Mouse (Mus musculus) forebrain, embryonic 16.5 days (tissue): ENCODE data around the gene Evi2a. TPM values are rescaled to one million over a fixed set of nuclear protein-coding genes. Genes with fewer than 3 reads are reported as not detected.

Experiments used
- ATAC-seq: fragments of 200-750 bp; cut with Nextera tagmentation; 2 replicates; pipeline ENCODE4 v1.8.0; 2017; ENCODE audit warnings: mild to moderate bottlenecking, moderate library complexity
- H3K27ac ChIP-seq: fragments of 300-500 bp; sonication (generic); 2 replicates; pipeline ENCODE4 v1.5.1; 2014; ENCODE audit warnings: low read length, control low read depth
- H3K27me3 ChIP-seq: fragments of 300-500 bp; sonication (generic); replicated peaks from 2 replicates; pipeline ENCODE4 v1.6.1; 2014; ENCODE audit warnings: low read length; ENCODE audit not compliant: control insufficient read depth, insufficient read depth
- H3K36me3 ChIP-seq: fragments of 300-500 bp; sonication (generic); 2 replicates; pipeline ENCODE4 v1.6.1; 2014; ENCODE audit not compliant: control insufficient read depth, insufficient read depth
- H3K4me1 ChIP-seq: fragments of 300-500 bp; sonication (generic); replicated peaks from 2 replicates; pipeline ENCODE4 v1.6.1; 2014; ENCODE audit warnings: low read length; ENCODE audit not compliant: control insufficient read depth, insufficient read depth
- H3K4me2 ChIP-seq: fragments of 300-500 bp; sonication (generic); 2 replicates; pipeline ENCODE4 v1.6.1; 2014; ENCODE audit warnings: mild to moderate bottlenecking, low read length, control low read depth
- H3K4me3 ChIP-seq: fragments of 300-500 bp; sonication (generic); replicated peaks from 2 replicates; pipeline ENCODE4 v1.5.1; 2014; ENCODE audit warnings: mild to moderate bottlenecking, low read length, control low read depth
- H3K9ac ChIP-seq: fragments of 300-500 bp; sonication (generic); replicated peaks from 2 replicates; pipeline ENCODE4 v1.6.1; 2014; ENCODE audit warnings: low read depth, low read length, control low read depth
- H3K9me3 ChIP-seq: fragments of 300-500 bp; sonication (generic); 2 replicates; pipeline ENCODE4 v1.6.1; 2016; ENCODE audit warnings: low read length; ENCODE audit not compliant: control insufficient read depth
- WGBS: fragments of 180-500 bp; shearing (Covaris S2); extraction: QIAGEN DNeasy Blood & Tissue Kit; methylation state at CpG from one replicate; pipeline ENCODE4 v1.1.7; 2014; 5-methylcytosine and 5-hydroxymethylcytosine counted together
- polyA plus RNA-seq: library from polyadenylated mRNA; unstranded; fragments of >200 nt; fragmentation: Nextera tagmentation; extraction: Ambion mirVana; gene quantifications from 2 replicates; pipeline ENCODE4 v1.2.1, GENCODE M21; 2015

Evi2a gene
- 2.4 and 3.1 TPM in 2 replicates for polyA plus RNA-seq

GRCm38 (mm10) chr11:79530333-79530761, at the start of gene Evi2a, which contains the start of gene Evi2:
Gene Evi2a (minus strand): TSS chr11:79530609.
Gene Evi2 (minus strand): TSS chr11:79530589.
- Histone ChIP-seq H3K36me3 (no peaks in the 10 kb centered on the region), H3K4me1 (peaks cover 5% of the 10 kb centered on the region), H3K27me3 (no peaks in the 10 kb centered on the region), H3K9me3 (no peaks in the 10 kb centered on the region), H3K4me3 (no peak within 1 kb of the TSS), H3K9ac (no peak within 1 kb of the TSS), H3K4me2 (no peak within 1 kb of the TSS), H3K27ac (no peak within 1 kb of the TSS)
- 85% methylated on average over 7 of the region's 7 CpGs for WGBS
- no peak for ATAC-seq

- Histone ChIP-seq H3K36me3 (peaks cover 11% of the 10 kb centered on the region), H3K4me2 (no peak overlapping the region), H3K9ac (no peak overlapping the region), H3K27me3 (no peaks in the 10 kb centered on the region), H3K4me1 (no peaks in the 10 kb centered on the region), H3K9me3 (no peaks in the 10 kb centered on the region), H3K4me3 (no peak overlapping the region), H3K27ac (no peak overlapping the region)
- WGBS = 44% methylated on average over 5 of the region's 5 CpGs
- ATAC-seq = 0 out of 2 replicates have a peak, but pooled peaks have one; percentile 43
Observed at GRCm38 (mm10) chr11:79577741-79578140, 47.3 kb upstream of the Evi2a start.

- 85% methylated on average over 14 of the region's 14 CpGs for WGBS
- Histone ChIP-seq H3K4me1 (no peaks in the 10 kb centered on the region), H3K27me3 (no peaks in the 10 kb centered on the region), H3K9me3 (no peaks in the 10 kb centered on the region), H3K4me2 (no peak overlapping the region), H3K36me3 (peaks cover 13% of the 10 kb centered on the region), H3K4me3 (no peak overlapping the region), H3K9ac (no peak overlapping the region), H3K27ac (no peak overlapping the region)
- ATAC-seq = no peak
Observed at GRCm38 (mm10) chr11:79575383-79576073, 45.1 kb upstream of the Evi2a start.

- Histone ChIP-seq H3K4me3 (no peak overlapping the region), H3K9ac (no peak overlapping the region), H3K4me1 (no peaks in the 10 kb centered on the region), H3K4me2 (no peak overlapping the region), H3K36me3 (peaks cover 12% of the 10 kb centered on the region), H3K27ac (no peak overlapping the region), H3K9me3 (no peaks in the 10 kb centered on the region), H3K27me3 (no peaks in the 10 kb centered on the region)
- no peak for ATAC-seq
- WGBS = 76% methylated on average over 3 of the region's 3 CpGs
Observed at GRCm38 (mm10) chr11:79573836-79574235, 43.4 kb upstream of the Evi2a start.

GRCm38 (mm10) chr11:79570319-79570718, 39.9 kb upstream of the Evi2a start:
- Histone ChIP-seq H3K36me3 (peaks cover 25% of the 10 kb centered on the region), H3K9ac (no peak overlapping the region), H3K4me3 (no peak overlapping the region), H3K4me1 (no peaks in the 10 kb centered on the region), H3K9me3 (no peaks in the 10 kb centered on the region), H3K27ac (no peak overlapping the region), H3K4me2 (no peak overlapping the region), H3K27me3 (no peaks in the 10 kb centered on the region)
- 90% methylated on average over 2 of the region's 2 CpGs for whole genome bisulfite sequencing
- no peak for ATAC-seq

GRCm38 (mm10) chr11:79568197-79568911, 37.9 kb upstream of the Evi2a start:
- Histone ChIP-seq H3K9me3 (no peaks in the 10 kb centered on the region), H3K27me3 (no peaks in the 10 kb centered on the region), H3K27ac (no peak overlapping the region), H3K4me3 (no peak overlapping the region), H3K4me1 (no peaks in the 10 kb centered on the region), H3K4me2 (no peak overlapping the region), H3K9ac (no peak overlapping the region), H3K36me3 (peaks cover 29% of the 10 kb centered on the region)
- WGBS = 90% methylated on average over 11 of the region's 11 CpGs
- ATAC-seq = no peak

DNA sequence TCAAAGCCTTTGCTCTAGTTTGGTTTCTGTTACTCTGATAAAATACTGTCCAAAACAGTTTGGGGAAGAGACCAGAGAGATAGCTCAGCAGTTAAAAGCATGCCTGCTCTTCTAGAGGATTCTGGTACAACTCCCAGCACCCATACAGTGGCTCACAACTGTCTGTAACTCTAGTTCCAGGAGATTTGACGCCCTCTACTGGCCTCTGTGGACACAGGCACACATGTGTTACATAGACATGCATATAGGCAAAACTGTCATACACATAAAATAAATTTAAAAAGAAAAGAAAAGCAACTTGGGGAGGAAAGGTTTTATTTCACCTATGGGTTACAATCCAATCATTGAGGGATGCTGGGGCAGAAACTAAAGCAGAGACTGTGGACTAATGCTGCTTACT, 36.5 kb upstream of the Evi2a start:
- no peaks in the 10 kb centered on the region for H3K9me3 ChIP-seq
- H3K36me3 ChIP-seq = peaks cover 29% of the 10 kb centered on the region
- no peak overlapping the region for H3K27ac ChIP-seq
- no peak overlapping the region for H3K9ac ChIP-seq
- no peaks in the 10 kb centered on the region for H3K4me1 ChIP-seq
- 53% methylated on average over 1 of the region's 1 CpGs for WGBS
- ATAC-seq = no peak
- no peak overlapping the region for H3K4me3 ChIP-seq
- no peaks in the 10 kb centered on the region for H3K27me3 ChIP-seq
- H3K4me2 ChIP-seq = no peak overlapping the region

DNA sequence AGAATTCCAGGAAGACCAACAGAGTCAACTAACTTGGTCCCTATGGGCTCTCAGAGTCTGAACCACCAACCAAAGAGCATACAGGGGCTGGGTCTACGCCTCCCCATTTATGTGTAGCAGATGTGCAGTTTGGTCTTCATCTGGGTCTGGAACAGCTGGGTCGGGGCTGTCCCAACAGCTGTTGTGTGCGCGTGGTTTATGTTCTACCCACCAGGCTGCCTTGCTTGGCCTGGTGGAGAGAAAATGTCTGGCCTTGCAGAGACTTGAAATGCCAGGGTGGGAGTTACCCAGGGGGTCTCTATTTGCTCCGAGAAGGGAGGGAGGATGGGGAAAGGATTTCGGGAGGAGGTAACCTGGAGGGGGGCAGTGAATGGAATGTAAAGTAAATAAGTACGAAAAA, 33.1 kb upstream of the Evi2a start:
- ATAC-seq = no peak
- H3K27ac ChIP-seq = no peak overlapping the region
- H3K9me3 ChIP-seq = no peaks in the 10 kb centered on the region
- no peak overlapping the region for H3K9ac ChIP-seq
- no peaks in the 10 kb centered on the region for H3K4me1 ChIP-seq
- H3K36me3 ChIP-seq = peaks cover 29% of the 10 kb centered on the region
- no peak overlapping the region for H3K4me2 ChIP-seq
- WGBS = 94% methylated on average over 7 of the region's 7 CpGs
- H3K27me3 ChIP-seq = no peaks in the 10 kb centered on the region
- H3K4me3 ChIP-seq = no peak overlapping the region

DNA sequence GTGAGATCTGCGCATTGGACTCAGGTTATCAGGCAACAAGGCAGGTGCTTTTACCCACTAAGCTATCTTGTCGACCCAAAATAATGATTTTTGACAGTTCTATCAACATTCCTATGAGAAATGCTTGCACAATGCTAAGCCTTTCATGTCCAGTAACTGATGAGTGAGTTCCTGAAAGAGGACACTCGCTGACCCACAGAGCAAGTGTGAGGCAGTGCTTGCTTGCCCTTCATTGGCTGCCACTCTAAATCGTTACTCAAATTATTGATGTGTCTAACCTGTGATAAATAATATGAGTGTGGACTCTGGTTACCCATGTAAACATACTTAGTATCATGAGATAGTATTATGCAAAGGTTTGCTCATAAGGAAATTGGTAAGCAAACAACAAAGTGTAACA, 30.1 kb upstream of the Evi2a start:
- no peaks in the 10 kb centered on the region for H3K4me1 ChIP-seq
- no peaks in the 10 kb centered on the region for H3K27me3 ChIP-seq
- no peak for ATAC-seq
- no peak overlapping the region for H3K27ac ChIP-seq
- 94% methylated on average over 4 of the region's 4 CpGs for WGBS
- H3K4me2 ChIP-seq = no peak overlapping the region
- no peak overlapping the region for H3K9ac ChIP-seq
- H3K36me3 ChIP-seq = peaks cover 23% of the 10 kb centered on the region
- H3K9me3 ChIP-seq = no peaks in the 10 kb centered on the region
- H3K4me3 ChIP-seq = no peak overlapping the region
